Mouse (Mus musculus): Measurements from ENCODE around the gene Txnrd3.

Txnrd3 gene

DNA sequence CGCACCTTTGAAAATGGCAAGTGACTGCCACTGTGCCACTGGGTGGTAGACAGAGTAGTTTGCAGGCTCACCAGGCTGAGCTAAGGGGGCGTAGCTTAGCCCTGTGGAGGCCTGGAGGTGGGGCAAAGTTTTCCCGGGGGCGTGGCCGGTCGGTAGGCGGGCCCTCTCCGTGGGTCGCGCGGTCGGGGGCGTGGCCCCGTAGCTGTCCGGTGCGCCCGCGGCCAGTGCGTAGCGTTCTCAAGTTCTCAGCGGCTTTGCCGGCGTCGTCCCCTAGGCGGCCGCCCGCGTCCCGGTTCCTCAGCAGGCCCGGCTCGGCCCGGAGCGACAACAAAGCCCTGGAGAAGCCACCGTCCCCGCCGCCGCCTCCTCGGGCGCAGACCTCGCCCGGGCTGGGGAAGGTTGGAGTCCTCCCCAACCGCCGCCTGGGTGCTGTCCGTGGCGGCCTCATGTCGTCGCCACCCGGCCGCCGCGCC is at the start of gene Txnrd3:
Gene Txnrd3 (plus strand): TSS at position 191 of the 473 bp plus-strand sequence.
- peak; percentile 76 for DNase-seq (ENCODE audit: low spot score)

DNA sequence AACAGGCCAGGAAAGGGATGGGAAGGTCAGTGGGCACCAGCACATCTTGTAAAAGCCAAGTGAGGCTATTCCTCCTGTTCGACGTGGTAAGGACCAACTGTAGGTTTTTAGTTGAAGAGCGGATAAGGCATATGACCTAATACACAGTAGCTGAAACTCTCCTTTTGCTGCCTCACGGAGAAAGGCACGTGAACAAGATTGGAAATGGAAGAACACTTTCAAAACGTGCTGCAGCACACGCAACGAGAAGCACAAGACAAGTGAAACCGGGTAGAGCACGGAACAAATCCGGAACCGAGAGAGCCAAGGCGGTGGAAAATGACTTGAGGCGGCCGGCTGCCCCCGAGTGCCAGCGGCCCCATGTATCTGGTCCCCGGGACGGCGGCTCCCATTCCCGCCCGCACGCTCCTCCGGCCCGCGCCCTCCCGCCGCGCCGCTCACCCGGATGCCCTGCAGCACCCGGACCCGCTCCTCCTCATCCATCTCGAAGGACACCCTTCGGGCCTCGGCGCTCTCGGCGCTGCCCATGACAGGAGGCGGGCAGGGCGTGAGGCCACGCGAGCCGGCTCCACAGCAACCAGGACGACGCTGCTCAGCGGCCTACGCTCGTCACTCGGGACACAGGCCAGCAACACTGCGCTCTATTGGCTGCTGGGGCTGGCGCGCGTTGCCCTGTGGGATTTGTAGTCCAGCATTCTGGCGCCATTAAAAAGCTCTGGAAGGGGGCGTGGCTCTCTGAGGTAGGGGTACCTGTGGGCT is 48.6 kb upstream of the Txnrd3 start, which contains the start of gene Chchd6:
Gene Chchd6 (minus strand): TSS at position 635 of the 759 bp plus-strand sequence.
- peak; percentile 85 for DNase-seq (ENCODE audit: low spot score)

DNA sequence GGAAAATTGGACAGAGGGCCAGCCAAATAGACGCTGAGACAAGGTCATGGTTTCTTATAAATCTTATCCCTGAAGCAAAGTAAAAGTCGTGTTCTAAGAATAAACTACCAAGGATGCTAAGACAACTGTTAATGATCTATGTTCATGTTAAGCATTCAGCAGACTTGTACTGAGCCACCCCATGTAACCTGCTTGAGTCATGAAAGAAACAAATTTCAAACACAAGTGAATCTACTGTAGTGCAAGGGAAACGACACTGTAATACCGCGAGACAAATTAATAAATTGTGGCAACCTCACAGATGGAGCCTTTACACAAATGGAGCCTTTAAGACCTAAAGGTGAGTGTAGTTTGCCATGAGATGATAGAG is 48.0 kb upstream of the Txnrd3 start:
- no peak for DNase-seq (ENCODE audit: low spot score)

DNA sequence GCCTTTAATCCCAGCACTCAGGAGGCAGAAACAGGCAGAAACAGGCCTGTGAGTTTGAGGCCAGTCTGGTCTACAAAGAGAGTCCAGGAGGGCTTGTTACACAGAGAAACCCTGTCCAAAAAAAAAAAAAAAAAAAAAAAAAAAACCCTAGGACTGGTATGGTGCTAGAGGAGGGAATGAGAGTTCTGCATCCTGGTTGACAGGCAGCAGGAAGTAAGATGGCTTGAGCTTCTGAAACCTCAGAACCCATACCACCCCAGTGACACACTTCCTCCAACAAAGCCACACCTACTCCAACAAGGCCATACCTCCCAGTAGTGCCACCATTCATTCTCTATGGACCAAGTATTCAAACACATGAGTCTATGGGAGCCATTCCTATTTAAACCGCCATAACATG is 47.3 kb upstream of the Txnrd3 start:
- no peak for DNase-seq (ENCODE audit: low spot score)

DNA sequence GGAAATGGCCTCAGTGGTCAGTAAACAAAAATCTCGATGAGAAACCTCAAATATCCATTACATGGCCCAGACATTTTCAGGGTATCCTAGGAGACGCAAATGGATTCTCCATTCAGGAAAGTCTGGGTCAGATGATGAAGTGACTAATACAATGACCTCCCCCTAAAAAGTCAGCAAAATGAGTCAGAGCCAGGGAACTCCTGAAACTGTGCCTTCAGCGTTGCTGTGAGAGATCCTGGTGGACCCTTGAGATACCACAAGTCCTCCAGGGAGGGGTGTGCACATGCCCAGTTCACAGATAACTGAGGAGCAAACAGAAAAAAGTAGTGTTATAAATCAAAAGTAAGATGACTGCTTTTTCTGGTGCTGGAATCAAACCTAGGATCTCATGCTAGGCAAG is 37.7 kb upstream of the Txnrd3 start:
- DNase-seq (ENCODE audit: low spot score), result no peak

DNA sequence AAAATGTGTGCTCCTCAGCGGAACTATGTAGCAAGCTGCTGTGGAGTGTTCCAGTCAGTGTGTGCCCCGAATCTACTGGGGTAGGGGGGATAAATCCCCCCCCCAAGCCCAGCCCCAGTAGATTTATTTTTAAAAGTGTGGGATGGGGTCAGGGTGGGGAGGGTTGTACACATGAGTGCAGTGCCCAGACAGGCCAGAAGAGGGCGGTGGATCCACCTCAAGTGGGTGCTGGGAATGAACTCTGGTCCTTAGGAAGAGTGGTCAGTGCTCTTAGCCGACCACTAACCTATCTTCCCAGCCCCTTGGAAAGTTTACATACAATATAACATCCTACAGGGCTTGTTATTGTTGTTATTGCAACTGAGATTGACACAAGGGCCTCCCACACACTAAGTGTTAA is 35.8 kb upstream of the Txnrd3 start:
- DNase-seq (ENCODE audit: low spot score), result no peak

DNA sequence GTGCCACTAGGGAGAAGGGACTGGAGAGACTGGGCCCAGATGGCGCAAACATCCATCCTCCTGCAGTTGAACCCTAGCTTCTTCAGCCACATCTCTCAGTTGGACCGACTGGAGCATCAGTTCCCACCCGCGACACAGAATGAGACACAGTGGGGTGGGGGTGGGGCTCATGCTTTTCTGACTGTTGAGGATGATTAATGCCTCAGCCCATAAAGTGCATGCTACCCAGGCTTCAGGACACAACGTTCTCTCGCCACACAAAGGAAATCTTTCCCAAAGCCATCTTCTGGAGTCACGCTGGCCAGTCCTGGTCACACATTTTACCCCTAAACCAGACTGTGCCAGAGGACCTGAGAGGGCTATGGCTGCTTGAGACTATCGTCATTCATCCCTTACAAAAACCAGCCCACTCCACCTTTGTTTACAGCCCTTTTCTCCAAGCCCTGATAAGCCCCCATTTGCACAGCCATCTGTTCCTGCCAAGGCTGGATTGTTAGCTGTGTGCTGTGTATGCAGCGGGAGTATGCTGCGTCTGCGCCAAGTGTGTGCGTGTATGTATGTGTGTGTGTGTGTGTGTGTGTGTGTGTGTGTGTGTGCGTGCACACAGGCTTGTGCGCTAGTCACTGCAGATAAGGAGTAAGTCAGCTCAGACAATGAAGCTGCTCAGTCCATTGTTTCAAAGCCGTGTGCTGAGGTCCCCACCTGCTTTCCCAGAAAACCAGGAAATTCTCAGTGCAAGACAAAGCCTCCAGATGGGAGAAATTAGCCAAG is 30.3 kb upstream of the Txnrd3 start:
- no peak for DNase-seq (ENCODE audit: low spot score)

DNA sequence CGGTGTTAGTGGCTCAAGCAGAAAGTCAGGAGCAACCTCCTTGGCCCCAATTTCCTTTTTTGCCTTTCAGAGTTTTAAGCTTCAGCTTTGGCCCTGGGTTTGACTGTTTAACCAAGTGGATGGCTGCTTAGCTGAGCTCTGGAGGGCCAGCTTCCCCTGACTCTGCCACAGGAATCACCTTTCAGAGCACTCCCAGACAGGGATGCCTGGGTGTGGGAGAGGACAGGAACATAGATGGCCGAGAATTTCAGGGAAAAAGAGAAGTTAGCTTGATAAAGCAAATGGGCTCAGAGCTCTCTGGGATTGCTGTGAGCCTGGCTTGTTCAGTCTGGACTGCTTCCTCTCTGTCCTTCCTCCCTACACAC is 29.7 kb upstream of the Txnrd3 start:
- no peak for DNase-seq (ENCODE audit: low spot score)

DNA sequence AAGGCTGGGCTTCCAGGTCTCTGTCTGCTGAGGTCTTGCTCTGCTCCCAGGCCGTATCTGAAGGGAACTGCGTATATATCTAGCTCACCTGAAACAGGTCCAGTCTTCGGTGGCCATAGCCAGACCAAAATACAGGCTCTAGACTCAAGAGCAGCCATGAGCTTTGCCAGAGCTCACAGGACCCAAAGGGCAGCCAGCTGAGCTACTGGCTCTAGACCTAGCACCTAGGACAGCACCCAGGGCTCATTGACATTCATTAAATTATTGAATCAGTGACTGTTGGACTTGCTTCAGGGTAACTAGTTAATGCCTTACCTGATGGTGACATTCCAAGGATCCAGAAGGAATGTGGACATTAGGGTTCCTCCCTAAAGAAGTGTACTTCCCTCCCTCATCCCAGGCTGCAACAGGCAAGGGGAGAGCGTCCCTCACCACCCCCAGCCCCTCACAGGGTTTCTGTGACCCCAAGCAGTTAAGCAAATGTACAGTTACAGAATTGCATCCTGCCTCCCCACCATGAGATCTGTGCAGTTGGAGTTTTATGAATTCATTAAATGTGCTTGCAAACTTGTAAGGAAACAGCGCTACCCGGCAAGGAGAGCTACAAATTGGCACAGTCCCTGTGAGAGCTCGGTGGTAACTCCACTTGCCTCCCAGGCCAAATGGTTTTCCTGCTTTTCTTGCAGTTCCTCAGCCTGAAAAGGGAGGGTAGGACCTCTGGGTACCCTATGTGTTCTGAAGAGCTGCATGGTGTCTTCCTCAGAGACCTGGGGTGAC is 29.0 kb upstream of the Txnrd3 start:
- no peak for DNase-seq (ENCODE audit: low spot score)

DNA sequence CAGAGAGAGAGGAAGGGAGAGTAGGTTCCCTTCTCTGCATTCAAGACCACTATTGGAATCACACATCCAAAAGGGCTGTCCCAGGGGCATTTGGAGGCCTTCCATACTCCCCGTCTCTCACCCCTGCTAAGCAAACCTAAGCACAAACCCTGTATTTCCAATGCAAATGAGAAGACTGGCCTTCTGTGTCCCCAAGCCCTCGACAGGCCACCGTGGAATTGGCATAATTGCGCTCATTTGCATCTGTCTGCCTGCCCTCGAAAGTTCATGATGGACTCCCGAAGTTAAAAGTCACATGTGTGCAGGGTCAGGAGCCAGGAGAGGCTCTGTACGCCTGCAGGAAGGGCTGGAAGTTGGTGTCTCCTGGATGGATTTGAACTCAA is 28.4 kb upstream of the Txnrd3 start:
- no peak for DNase-seq (ENCODE audit: low spot score)

DNA sequence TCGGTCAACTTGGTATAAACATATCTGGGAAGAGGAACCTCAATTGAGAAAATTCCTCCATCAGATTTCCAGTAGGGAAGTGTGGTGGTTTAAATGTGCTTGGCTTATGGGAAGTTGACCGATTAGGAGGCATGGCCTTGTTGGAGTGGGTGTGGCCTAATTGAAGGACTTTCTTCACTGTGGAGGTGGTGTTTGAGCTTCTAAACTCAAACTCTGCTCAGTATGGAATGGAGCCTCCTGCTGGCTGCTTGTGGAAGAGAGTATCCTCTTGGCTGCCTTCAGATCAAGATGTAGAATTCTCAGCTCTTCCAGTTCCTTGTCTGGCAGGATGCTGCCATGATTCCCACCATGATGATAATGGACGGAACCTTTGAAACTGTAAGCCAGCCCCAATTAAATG is 21.1 kb upstream of the Txnrd3 start:
- no peak for DNase-seq (ENCODE audit: low spot score)

DNA sequence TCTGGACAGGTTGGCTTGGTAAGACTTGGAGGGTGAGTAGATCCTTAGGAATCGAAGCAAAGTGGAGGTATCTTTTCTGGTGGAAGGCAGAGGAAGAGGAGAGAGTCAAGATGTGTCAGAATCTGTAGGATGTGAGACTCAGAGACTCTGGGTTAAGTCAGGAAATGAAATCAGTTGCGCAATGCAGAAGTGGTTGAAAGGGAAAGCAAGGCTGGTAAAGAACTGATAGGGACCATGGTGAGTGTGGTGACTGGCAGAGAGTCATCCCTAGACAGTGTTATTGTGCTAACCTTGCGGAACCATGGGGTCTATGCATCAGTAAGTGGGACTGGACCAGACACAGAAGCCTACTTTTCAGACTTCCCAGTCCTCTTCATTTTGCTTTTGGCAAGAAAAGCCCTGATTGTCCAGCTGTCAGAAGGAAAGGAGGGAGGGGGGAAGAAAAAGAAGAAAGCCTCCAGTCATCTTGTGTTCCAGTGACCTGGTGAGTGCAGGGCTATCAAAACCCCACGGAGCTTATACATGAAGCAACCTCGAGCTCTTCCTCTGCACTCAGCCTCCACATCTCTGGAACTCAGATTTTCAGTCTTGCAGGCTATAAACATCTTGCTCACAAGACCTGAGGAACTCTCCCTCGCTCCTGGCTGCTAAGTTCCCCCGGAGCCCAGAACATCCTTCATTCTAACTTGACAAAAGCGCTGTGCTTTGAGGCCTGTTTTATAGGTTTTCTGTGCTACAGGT is 15.6 kb upstream of the Txnrd3 start:
- no peak for DNase-seq (ENCODE audit: low spot score)

DNA sequence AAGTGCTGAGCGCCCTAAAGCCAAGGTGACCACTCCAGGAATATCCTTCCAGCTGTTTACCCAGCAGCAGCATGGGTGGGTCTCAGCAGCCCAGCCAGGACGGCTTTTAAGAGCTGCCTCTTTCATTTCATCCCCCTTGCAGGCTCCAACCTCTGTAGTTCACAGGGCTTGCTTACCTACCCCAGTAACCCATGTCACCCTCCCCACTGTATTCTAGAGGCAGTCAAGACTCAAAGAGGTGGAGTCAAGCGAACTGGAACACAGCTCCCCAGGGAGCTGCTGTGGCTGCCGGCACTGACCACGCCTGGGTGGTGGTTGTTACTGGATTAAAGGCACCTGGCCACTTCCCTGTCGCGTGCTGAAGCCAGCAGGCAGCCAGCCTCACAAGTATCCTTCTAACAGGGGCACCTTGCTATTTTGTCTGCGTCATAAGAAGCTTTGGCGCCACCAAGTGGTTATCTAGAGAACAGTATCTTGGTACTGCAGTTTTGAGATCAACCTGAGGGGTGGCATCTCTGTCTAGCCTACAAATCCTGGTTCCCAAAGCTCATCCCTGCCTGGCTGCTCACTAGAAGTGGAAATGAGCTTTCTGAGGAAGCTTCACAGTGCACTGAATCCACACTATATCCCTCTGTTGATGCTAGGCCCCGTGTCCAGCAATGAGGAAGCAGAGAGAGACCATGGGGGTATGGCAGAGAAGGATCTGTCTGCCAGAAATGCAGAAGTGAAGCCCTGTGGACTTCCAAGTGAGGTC is 11.8 kb upstream of the Txnrd3 start:
- peak; percentile 41 for DNase-seq (ENCODE audit: low spot score)

DNA sequence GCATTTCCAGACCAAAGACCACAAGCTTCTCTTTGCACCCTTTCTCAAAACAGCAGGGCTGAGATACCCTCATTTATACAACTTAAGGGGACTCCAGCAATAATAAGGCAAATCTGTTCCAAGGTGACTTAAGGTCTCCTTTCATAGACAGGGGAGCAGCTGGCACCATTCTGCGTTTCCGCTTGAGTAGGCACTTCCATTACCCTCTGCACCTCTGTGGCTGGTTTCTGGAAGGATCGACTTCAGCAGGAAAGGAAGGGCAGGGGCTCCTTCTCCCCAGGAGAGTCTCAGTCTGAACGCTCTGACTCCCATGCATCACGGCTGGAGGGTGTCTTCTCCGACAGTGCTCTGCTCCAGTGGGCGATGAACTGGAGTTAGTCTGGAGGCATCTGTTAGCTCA is 10.7 kb upstream of the Txnrd3 start:
- no peak for DNase-seq (ENCODE audit: low spot score)

DNA sequence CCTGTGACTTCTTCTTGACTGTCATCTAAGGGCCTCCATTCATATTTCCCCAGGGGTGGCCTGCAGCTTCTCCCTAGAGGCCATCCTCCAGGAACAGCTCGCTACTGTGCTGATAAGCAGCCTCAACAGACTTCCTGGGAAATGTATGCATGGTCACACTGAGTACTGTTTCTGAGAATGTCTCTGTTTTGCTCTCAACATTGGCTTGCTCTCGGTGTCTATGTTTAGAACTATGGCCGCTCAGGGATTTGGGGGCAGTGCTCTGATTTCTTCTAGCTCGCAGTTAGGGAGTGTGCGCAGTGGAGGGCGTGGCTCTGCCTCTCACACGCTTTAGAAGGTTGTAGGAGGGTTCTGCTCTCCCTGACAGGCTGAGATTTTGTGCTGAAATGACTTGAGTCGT is 9.4 kb upstream of the Txnrd3 start:
- no peak for DNase-seq (ENCODE audit: low spot score)

DNA sequence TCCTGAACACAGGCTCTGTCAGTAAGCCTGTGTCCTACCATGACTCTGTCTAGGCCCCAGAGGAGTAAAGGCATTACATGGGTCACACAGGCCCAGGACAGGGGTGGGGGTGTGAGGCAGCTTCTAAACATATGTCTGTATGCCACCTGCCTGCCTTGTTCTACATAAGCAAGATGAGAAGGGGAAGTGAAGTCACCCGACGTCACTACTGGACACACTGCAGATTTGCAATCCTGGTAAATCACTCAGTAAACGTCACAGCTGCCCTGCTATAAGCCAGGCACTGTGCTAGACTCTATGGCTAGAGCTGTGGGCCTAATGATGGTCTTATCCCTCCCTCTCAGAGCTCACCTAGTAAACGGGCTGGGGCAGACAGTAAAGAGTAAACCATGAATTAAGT is 5.8 kb upstream of the Txnrd3 start:
- no peak for DNase-seq (ENCODE audit: low spot score)

DNA sequence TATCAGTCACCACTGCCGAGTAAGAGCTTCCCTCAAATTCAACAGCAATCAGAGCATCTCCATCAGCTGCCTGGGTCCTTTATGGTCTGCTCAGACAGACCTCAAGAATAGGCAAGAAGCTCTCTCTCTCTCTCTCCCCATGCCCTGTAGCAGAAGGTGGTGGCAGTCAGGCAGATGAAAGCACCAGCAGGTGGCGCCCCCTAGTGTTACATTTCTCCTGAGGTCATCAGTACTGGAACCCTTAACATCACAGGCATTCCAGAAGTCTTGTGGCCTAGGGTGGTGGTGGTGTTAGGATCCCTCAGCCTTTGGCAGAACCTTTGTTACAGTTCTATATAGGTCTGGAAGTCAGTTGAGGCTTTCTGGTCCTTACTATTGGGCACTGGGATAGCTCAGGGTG is 4.8 kb upstream of the Txnrd3 start:
- DNase-seq (ENCODE audit: low spot score), result peak; percentile 35

DNA sequence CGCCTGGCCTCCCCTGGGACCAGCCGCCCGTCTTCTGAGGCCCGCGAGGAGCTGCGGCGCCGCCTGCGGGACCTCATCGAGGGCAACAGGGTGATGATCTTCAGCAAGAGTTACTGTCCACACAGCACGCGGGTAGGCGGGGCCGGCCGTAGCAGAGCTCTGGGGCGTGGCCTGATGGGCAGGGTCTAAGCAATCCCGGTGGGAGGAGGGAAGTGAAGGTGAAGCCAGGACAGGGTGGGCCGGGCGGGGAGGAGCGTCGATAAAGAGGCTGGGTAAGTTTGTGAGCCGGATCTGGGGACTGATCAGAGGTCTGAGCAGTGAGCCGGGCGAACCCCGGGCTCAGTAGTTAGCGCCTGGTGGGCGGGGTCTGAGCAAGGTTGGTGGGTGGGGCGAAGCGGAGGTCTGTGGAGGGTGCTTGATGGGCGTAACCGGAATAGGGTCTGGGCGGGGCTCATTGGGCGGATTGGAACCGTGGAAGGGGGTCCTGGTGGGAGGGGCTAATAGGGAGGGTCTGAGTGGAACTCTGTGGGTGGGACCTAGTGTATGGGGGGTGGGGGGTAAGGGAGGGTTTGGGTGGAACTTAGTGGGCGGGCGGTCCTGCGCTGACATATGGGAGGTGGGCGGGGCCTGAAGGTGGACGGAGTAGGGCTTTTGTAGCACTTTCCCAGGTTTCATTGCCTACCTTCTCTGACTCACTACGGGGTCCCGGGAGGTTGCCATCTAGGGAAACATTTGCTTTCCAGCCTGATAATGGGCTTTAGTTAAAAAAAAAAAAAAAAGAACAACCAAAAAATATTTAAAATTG is 685 bp downstream of the Txnrd3 start:
- DNase-seq (ENCODE audit: low spot score), result peak; percentile 87

DNA sequence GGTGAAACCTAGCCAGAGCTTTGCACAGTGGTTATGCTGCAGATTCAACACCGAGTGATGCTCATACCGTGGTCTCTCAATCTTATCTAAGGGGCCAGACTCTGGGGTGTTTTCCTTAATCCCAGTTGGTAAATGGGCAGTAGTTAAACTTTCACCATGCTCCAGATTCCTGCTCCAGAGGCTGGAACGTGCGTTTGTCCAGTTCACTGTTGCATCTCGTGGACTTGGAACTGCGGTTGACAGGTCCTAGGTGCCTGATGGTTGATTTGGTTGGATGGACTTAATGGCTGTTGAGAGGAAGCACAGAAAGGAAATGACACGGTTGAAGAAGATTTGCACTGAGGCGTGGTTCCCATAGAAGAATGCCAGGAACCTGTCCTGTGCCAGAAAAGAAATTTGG is 6.1 kb downstream of the Txnrd3 start:
- no peak for DNase-seq (ENCODE audit: low spot score)

DNA sequence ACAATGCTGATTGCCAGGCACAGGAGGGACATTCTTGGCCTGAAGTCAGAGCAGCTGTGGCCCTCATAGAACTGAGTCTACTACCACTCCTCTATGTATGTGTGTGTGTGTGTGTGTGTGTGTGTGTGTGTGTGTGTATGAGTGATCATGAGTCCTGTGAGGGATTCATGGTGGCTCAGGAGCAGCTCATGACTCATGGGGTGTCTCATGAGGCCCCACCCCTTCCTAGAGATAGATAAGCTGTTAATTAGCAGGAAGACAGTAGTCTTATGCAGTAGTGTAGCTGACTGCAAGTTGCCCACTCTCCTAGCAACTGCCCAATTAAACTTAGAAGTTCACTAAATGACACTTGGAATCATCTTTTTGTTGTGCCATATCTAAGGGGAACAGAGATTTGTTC is 8.0 kb downstream of the Txnrd3 start:
- DNase-seq (ENCODE audit: low spot score), result no peak

DNA sequence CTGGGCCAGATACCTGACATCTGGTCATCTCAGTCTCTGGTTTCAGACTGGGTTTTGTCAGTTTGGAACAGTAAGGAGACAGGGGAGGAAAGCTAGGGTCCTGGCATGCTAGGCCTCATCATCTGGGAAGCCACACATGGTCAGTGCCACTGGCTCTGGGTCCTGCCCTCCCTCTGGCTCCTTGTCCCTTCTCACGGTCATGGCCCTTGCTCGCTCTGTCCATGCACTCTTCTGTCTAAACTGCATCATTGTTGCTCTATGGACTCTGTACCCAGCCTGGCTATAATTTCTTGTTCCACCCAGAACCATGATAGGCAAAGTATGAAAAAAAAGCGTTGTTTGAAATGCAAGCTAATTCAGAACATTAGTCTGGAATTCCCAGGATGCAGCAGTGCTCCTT is 11.2 kb downstream of the Txnrd3 start:
- no peak for DNase-seq (ENCODE audit: low spot score)
